Comparison of ENCODE assay signal across 8 mouse cellular contexts in genomic region chr11:29548504-29549424, GRCm38 (mm10). TPM values are rescaled to one million over a fixed set of nuclear protein-coding genes. Genes with fewer than 3 reads are reported as not detected.
DNase-seq lines count a peak whose midpoint lies in the region; ATAC-seq and TF ChIP-seq lines count a peak whose summit lies in the region.

No protein-coding gene starts in this region.

- TF ChIP-seq CTCF in layer of hippocampus, adult 2 months (conservative IDR thresholded peaks at IDR 0.05): no peak
- no peak for TF ChIP-seq CTCF in bone marrow, adult 2 months (IDR thresholded peaks at IDR 0.05; ENCODE audit: control insufficient read depth, insufficient read depth, low read length)
- TF ChIP-seq CTCF in liver, embryonic 14.5 days (IDR thresholded peaks at IDR 0.05; ENCODE audit: low read depth): no peak

- H3K27me3 ChIP-seq in forebrain, embryonic 15.5 days: no peaks in the 10 kb centered on the region
- H3K27me3 ChIP-seq in liver, embryonic 14.5 days (ENCODE audit: control insufficient read depth, insufficient read depth, low read length): no peaks in the 10 kb centered on the region

- ATAC-seq in forebrain, embryonic 15.5 days (replicated peaks): peak; percentile 21; the same call in 1 of the 2 replicates
- ATAC-seq in liver, embryonic 14.5 days (ENCODE audit: insufficient read depth): no peak

- peak overlapping the region; percentile 98 for H3K27ac ChIP-seq in layer of hippocampus, adult 2 months
- H3K27ac ChIP-seq in bone marrow, adult 2 months (ENCODE audit: control insufficient read depth, insufficient read depth, low read depth, low read length, poor library complexity): peak overlapping the region; percentile 39
- peak overlapping the region; percentile 92 for H3K27ac ChIP-seq in forebrain, embryonic 15.5 days (replicated peaks)
- peak overlapping the region; percentile 59 for H3K27ac ChIP-seq in liver, embryonic 14.5 days

- H3K4me2 ChIP-seq in forebrain, embryonic 15.5 days (replicated peaks): peak overlapping the region; percentile 74
- H3K4me2 ChIP-seq in liver, embryonic 14.5 days (ENCODE audit: low read depth): peak overlapping the region; percentile 78

- TF ChIP-seq POLR2A in bone marrow, adult 2 months (IDR thresholded peaks at IDR 0.05; ENCODE audit: borderline replicate concordance, control insufficient read depth, low read depth, low read length): no peak

- no peaks in the 10 kb centered on the region for H3K9me3 ChIP-seq in forebrain, embryonic 15.5 days
- H3K9me3 ChIP-seq in liver, embryonic 14.5 days (ENCODE audit: control insufficient read depth, low read length): no peaks in the 10 kb centered on the region

- H3K9ac ChIP-seq in forebrain, embryonic 15.5 days (replicated peaks): peak overlapping the region; percentile 85
- peak overlapping the region; percentile 90 for H3K9ac ChIP-seq in liver, embryonic 14.5 days (replicated peaks)

- peaks cover 28% of the 10 kb centered on the region for H3K36me3 ChIP-seq in forebrain, embryonic 15.5 days
- peaks cover 26% of the 10 kb centered on the region for H3K36me3 ChIP-seq in liver, embryonic 14.5 days (replicated peaks; ENCODE audit: control insufficient read depth, insufficient read depth, low read depth)

- H3K4me3 ChIP-seq in layer of hippocampus, adult 2 months: peak overlapping the region; percentile 84
- H3K4me3 ChIP-seq in bone marrow, adult 2 months (replicated peaks; ENCODE audit: control insufficient read depth, low read depth, low read length): peak overlapping the region; percentile 78
- peak overlapping the region; percentile 81 for H3K4me3 ChIP-seq in forebrain, embryonic 15.5 days
- peak overlapping the region; percentile 87 to 99 for H3K4me3 ChIP-seq in liver, embryonic 14.5 days (ENCODE audit: insufficient read depth in 1 of 2, low read depth in 2 of 2, low read length in 2 of 2)

- 16% methylated on average over 23 of the region's 23 CpGs for WGBS in bone marrow, adult 2 months
- WGBS in forebrain, embryonic 15.5 days: 29% methylated on average over 23 of the region's 23 CpGs
- 14% methylated on average over 23 of the region's 23 CpGs for WGBS in liver, embryonic 14.5 days (ENCODE audit: insufficient replicate concordance)

- intact Hi-C loops in left cerebral cortex, postnatal 4 days (cut with DNase I): loop anchor here (5.0 kb wide), 1 partner anchor 144 kb away; the partner anchor contains the start of gene Rtn4

- no peak for TF ChIP-seq EP300 in liver, embryonic 14.5 days (IDR thresholded peaks at IDR 0.05; ENCODE audit: low read depth)

- peaks cover 1% of the 10 kb centered on the region; the same call in 1 of the 2 replicates for H3K4me1 ChIP-seq in bone marrow, adult 2 months (ENCODE audit: control insufficient read depth, insufficient read depth, low read length)
- H3K4me1 ChIP-seq in forebrain, embryonic 15.5 days: peaks cover 15% of the 10 kb centered on the region
- peaks cover 8 to 13% of the 10 kb centered on the region in 2 experiments for H3K4me1 ChIP-seq in liver, embryonic 14.5 days (replicated peaks; ENCODE audit: control insufficient read depth in 2 of 2, insufficient read depth in 2 of 2, low read length in 1 of 2)

- DNase-seq in layer of hippocampus, adult 2 months (ENCODE audit: low spot score in 2 of 2): peak in 1 of 2 experiments; percentile 20
- no peak for DNase-seq in layer of hippocampus, adult 8-10 months (ENCODE audit: low spot score in 2 of 2)
- DNase-seq in liver, embryonic 14.5 days (ENCODE audit: low read depth in 3 of 3, low spot score in 3 of 3): no peak
- DNase-seq in thymus, postnatal 4 days: peak; percentile 20
- no peak for DNase-seq in left cerebral cortex, postnatal 4 days
- no peak for DNase-seq in right cerebral cortex, postnatal 36 days (ENCODE audit: low spot score in 2 of 2)

RNA-seq across cellular contexts. Expression of gene Rps27a, which starts 0.9 kb away (rescaled TPM):
- 100 to 1,000 TPM; 459 to 490 TPM for total RNA-seq in layer of hippocampus, adult 2 months (2021)
- 100 to 1,000 TPM; 397 to 621 (median 507) TPM for total RNA-seq in layer of hippocampus, adult 8-10 months (2022)
- 1,136 and 1,963 TPM in 2 replicates for polyA plus RNA-seq in bone marrow, adult 2 months (2011; ENCODE audit: insufficient read depth, insufficient read length, low replicate concordance, missing spikeins)
- polyA plus RNA-seq in forebrain, embryonic 15.5 days (2015; fragmentation: Nextera tagmentation; extraction: Ambion mirVana): 649 and 656 TPM in 2 replicates
- polyA plus RNA-seq in liver, embryonic 14.5 days (2012; rRNA removed): 376 and 902 TPM in 2 replicates
- polyA plus RNA-seq in liver, embryonic 14.5 days (2014; fragmentation: Nextera tagmentation; extraction: Ambion mirVana): 1,086 and 1,164 TPM in 2 replicates
- total RNA-seq in left cerebral cortex, postnatal 4 days (2021): 100 to 1,000 TPM; 652 to 712 TPM

RNA-seq across cellular contexts. Expression of gene Clhc1, which starts 1.0 kb away (rescaled TPM):
- total RNA-seq in layer of hippocampus, adult 2 months (2021): under 1 TPM in 1 of 2 experiments, not detected in 1; 0.38 TPM
- under 1 TPM in 3 of 4 experiments, not detected in 1; 0.25 to 0.43 (median 0.37) TPM for total RNA-seq in layer of hippocampus, adult 8-10 months (2022)
- polyA plus RNA-seq in bone marrow, adult 2 months (2011; ENCODE audit: insufficient read depth, insufficient read length, low replicate concordance, missing spikeins): not detected in 2 replicates
- polyA plus RNA-seq in forebrain, embryonic 15.5 days (2015; fragmentation: Nextera tagmentation; extraction: Ambion mirVana): 0.08 TPM in 1 of 2 replicates, not detected in the other
- polyA plus RNA-seq in liver, embryonic 14.5 days (2012; rRNA removed): 0.03 and 0.10 TPM in 2 replicates
- polyA plus RNA-seq in liver, embryonic 14.5 days (2014; fragmentation: Nextera tagmentation; extraction: Ambion mirVana): 0.30 TPM in 1 of 2 replicates, not detected in the other
- total RNA-seq in left cerebral cortex, postnatal 4 days (2021): under 1 TPM in 1 of 2 experiments, not detected in 1; 0.32 TPM

RNA-seq across cellular contexts. Expression of gene Mtif2, which starts 22.6 kb away (rescaled TPM):
- total RNA-seq in layer of hippocampus, adult 2 months (2021): 10 to 100 TPM; 37.1 to 38.9 TPM
- total RNA-seq in layer of hippocampus, adult 8-10 months (2022): 10 to 100 TPM; 34.3 to 43.4 (median 37.8) TPM
- 14.8 and 17.8 TPM in 2 replicates for polyA plus RNA-seq in bone marrow, adult 2 months (2011; ENCODE audit: insufficient read depth, insufficient read length, low replicate concordance, missing spikeins)
- polyA plus RNA-seq in forebrain, embryonic 15.5 days (2015; fragmentation: Nextera tagmentation; extraction: Ambion mirVana): 60.0 and 62.4 TPM in 2 replicates
- polyA plus RNA-seq in liver, embryonic 14.5 days (2012; rRNA removed): 9.3 and 12.6 TPM in 2 replicates
- 15.3 and 18.3 TPM in 2 replicates for polyA plus RNA-seq in liver, embryonic 14.5 days (2014; fragmentation: Nextera tagmentation; extraction: Ambion mirVana)
- 10 to 100 TPM; 33.2 to 40.3 TPM for total RNA-seq in left cerebral cortex, postnatal 4 days (2021)

RNA-seq across cellular contexts. Expression of gene Prorsd1, which starts 33.9 kb away (rescaled TPM):
- 1 to 10 TPM; 4.1 to 6.8 TPM for total RNA-seq in layer of hippocampus, adult 2 months (2021)
- total RNA-seq in layer of hippocampus, adult 8-10 months (2022): 1 to 10 TPM; 5.1 to 6.8 (median 5.9) TPM
- 9.3 and 13.0 TPM in 2 replicates for polyA plus RNA-seq in bone marrow, adult 2 months (2011; ENCODE audit: insufficient read depth, insufficient read length, low replicate concordance, missing spikeins)
- polyA plus RNA-seq in forebrain, embryonic 15.5 days (2015; fragmentation: Nextera tagmentation; extraction: Ambion mirVana): 8.7 and 9.5 TPM in 2 replicates
- 6.7 and 11.1 TPM in 2 replicates for polyA plus RNA-seq in liver, embryonic 14.5 days (2012; rRNA removed)
- 19.8 and 20.8 TPM in 2 replicates for polyA plus RNA-seq in liver, embryonic 14.5 days (2014; fragmentation: Nextera tagmentation; extraction: Ambion mirVana)
- 1 to 10 TPM; 3.3 to 3.8 TPM for total RNA-seq in left cerebral cortex, postnatal 4 days (2021)

Comparison
In these comparisons a context has a peak if more than half of its experiments do, and no peak if none do; other contexts are left out.
1. H3K27ac ChIP-seq: peak in every context shown above with its lines; median percentile 98 in layer of hippocampus, adult 2 months; 92 in forebrain, embryonic 15.5 days; 59 in liver, embryonic 14.5 days; 39 in bone marrow, adult 2 months.